Mouse (Mus musculus) heart, adult 2 months (tissue): ENCODE data around the gene Chmp4b.

Source experiments
- CTCF ChIP-seq: fragments of 200-600 bp; IDR thresholded peaks from 2 replicates; pipeline ENCODE4 v1.8.1; 2022; ENCODE audit warnings: antibody characterized with exemption, mild to moderate bottlenecking, moderate library complexity
- EP300 ChIP-seq: fragments of 200-500 bp; IDR thresholded peaks from 2 replicates; pipeline ENCODE4 v1.6.1; 2011; ENCODE audit warnings: low read depth, low read length, control low read depth; ENCODE audit not compliant: insufficient read depth

DNA sequence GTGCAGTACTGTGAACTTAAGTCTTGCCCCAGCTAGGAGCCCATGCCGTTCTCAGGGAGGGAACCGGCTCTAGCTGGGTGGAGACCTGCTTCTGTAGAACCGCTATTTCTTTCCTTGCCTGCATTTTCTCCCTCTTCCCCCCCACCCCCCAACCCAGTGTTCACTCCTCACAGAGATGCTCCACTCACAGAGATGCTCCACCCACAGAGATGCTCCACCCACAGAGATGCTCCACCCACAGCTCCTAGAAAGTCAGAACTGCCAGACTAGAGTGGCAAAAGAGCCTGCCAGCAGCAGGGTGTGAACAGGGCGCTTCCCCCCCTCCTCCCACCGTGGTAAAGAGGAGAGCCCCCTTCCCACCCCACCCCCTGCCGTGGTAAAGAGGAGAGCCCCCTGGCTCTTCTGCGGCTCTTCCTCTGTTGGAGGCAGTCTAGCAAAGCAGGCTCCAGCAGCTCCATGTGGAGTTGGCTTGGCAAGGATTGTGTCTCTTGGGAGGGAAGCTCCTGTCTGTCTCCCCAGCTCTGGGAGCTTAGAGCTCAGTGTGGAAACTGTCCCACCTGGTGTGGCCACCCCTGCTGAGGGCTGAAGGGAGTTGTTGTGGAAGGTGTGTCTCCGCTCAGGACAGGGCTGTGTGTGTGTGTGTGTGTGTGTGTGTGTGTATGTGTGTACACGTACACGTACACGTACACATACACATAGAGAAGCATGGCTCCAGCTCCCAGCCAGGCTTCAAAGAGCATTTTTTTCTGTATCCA, 41.9 kb downstream of the Chmp4b start:
- no peak for TF ChIP-seq CTCF
- TF ChIP-seq EP300, result no peak
